Mouse (Mus musculus) embryonic stem cell, embryonic (primary cell): ENCODE results near the gene Dazl.
"Not testable (repeated sequence)": the region's sequence is repeated elsewhere in the genome, so short reads cannot be mapped to it uniquely, and the experiment has no call there.

Experiments
- CTCF ChIA-PET, 4 experiments: fragments of 300-600 bp in 2 of 4; fragments of 350-600 bp in 2 of 4; sonication (Branson Sonifier 250); formaldehyde crosslinking; loops; one replicate each; lab custom pipeline; 2022; ENCODE audit warnings: inconsistent platforms in 2 of 4; lab: Charles Lee
- POLR2A ChIA-PET, 4 experiments: fragments of 300-600 bp in 2 of 4; fragments of 350-600 bp in 2 of 4; sonication (Branson Sonifier 250); formaldehyde crosslinking; loops; one replicate each; lab custom pipeline; 2022; ENCODE audit warnings: antibody characterized with exemption in 4 of 4, inconsistent platforms in 1 of 4; lab: Charles Lee

Dazl gene

DNA sequence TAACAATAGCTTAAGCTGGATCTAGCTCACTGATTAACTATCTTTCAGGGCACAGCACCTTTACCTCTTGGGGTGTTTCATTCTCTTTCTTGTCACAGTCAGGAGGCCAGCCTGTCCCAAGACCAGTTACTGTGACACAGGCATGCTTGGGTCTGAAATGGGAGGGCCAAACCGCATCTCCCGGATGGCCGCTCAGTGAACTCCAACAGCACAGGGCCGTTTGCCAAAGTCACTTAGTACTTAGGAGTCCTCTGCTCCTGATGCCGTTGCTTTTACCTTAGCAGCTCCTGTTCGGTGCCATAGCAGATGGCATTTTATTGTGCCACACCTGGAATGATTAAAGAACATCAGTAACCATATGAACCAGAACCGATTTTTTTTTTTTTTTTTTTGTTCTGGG, 5.4 kb upstream of the Dazl start:
- ChIA-PET POLR2A (interaction anchor here in 1 of 4 experiments (0.7 kb wide), 1 partner anchor 32 kb away, joined by 7 read pairs; no protein-coding TSS in a partner anchor), CTCF (no interaction called here)

DNA sequence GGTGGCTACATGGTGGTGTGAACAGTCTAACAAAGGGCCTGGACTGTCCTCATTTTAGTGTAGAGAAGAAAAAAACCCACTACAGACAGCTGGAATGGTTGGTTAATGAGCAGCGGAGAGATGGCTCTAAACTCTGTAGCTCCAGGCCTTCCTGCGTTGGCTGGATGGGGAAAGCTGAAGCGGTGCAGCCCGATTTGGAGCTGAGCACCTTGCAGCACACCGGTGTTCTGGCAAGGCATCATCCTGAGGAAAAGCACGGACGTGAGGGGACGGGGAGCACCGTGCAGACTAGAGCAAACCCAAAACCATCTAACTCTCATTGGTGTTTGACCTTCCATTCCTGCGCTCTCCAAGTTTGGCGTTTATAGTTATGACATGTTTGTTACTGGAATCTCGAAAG, 1.3 kb upstream of the Dazl start:
- POLR2A ChIA-PET: interaction anchor here in 1 of 4 experiments (0.6 kb wide), 1 partner anchor 383 kb away, joined by 3 read pairs; no protein-coding TSS in a partner anchor
- CTCF ChIA-PET: interaction anchor here in 1 of 4 experiments (0.7 kb wide), 2 partner anchors 356 to 1692 kb away, joined by 3 to 5 read pairs; no protein-coding TSS in a partner anchor

GRCm38 (mm10) chr17:50292661-50293171, 720 bp downstream of the Dazl start:
- POLR2A ChIA-PET: no interaction called here

DNA sequence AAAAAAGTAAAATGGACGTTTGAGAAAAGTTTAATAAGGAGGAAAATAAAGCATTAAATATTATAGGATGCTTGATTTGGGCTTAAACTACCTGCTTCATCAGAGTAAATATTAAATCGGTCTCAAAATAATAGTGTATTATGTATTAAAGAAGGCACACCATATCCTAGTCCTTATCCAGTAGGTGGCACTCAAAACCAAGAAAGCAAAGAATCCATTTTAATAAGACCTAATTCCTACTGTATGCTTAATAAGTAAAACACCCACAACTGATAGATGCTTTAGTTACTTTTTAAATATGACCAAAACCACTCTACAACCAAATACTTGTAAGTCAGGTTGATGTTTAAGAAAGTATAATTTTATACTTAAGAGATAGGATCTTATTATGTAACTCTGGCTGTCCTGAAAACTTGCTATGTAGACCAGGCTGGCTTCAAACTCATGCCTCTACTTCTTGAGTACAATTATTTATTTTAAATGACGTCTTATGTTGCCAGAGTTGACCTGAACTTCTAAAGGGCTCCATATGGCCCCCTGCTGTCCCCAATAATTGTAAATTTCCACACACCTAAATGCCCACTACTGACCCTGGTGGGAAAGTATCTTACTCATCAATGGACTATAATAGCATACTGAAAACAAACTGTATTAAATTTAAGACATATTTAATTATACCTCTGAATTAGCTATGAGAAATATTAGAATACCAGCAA, 1.8 kb downstream of the Dazl start:
- POLR2A ChIA-PET: no interaction called here
- CTCF ChIA-PET: interaction anchor here in 2 of 4 experiments (0.6 to 1.4 kb wide), 2 partner anchors 339 to 445 kb away, joined by 3 to 5 read pairs; no protein-coding TSS in a partner anchor

More at GRCm38 (mm10) chr17:50292661-50293171, 720 bp downstream of the Dazl start:
- CTCF ChIA-PET: interaction anchor here (0.5 to 1.7 kb wide), 16 partner anchors 8 to 1679 kb away, joined by 3 to 8 read pairs (median 3); no protein-coding TSS in a partner anchor

- CTCF ChIA-PET: interaction anchor here in 1 of 4 experiments (1.3 kb wide), 1 partner anchor 8 kb away, joined by 4 read pairs; no protein-coding TSS in a partner anchor
- POLR2A ChIA-PET: no interaction called here
These were observed 8.6 kb downstream of the Dazl start for GRCm38 (mm10) chr17:50284845-50285244.

DNA sequence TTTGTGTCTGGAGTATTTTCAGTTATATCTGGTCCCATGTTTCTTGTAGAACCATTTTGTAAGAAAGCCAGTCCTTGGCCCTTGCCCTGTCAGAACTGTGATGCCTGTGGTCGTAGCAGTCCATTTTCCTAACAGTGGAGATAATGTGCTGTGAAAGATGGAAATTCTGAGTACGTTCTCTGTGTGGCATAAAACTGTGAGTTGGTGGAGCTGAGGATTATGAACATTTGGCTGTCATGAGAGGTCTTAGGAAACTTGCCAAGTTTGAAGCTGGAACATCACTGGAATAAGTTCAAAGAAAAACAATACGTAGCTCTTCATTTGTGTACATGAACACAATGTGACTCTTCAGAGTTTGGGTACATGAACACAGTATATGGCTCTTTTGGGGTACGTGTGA, 31.8 kb downstream of the Dazl start:
- CTCF ChIA-PET, POLR2A ChIA-PET: not testable (repeated sequence)

GRCm38 (mm10) chr17:50260856-50261255, 32.6 kb downstream of the Dazl start:
- CTCF ChIA-PET: no interaction called here
- POLR2A ChIA-PET: no interaction called here

DNA sequence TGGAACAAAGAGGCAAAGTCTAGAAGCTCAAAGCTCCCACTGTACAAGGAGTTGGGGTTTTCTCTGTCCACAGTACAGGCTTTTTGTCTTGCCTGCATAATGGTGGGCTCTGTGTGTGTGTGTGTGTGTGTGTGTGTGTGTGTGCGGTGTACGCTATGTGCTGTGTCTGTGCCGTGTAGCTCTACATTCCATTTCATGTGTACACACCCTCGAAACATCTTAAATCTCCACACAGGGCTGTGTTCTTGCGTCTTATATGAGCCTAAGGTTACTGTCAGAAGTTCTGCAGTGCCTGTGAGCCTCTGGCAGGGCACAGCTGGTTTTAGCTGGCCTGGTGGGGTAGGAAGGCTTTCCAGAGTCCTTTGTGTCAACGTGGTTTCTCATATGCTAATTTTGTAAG, 46.8 kb downstream of the Dazl start:
- POLR2A ChIA-PET: no interaction called here
- CTCF ChIA-PET: interaction anchor here in 2 of 4 experiments (0.6 to 1.0 kb wide), 3 partner anchors 9 to 523 kb away, joined by 3 to 4 read pairs (median 3); no protein-coding TSS in a partner anchor

DNA sequence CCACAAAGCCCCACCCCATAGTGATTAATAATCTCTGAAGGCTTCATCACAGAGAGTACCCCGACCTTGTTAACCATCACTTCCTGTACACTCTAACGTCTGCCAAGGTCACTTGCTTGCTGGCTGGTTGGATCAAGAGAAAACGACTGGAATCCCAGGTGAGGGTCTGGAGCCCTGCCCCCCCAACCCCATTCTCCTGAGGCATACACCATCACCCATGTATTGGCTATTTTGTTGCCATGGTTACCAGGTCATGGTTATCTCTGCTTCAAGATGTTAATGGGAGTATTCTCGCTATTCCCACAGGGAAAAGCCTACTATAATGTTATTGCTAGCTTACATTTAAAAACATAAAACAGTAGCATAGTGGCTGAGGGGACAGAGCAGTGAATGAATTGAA, 48.8 kb downstream of the Dazl start:
- ChIA-PET CTCF (interaction anchor here in 1 of 4 experiments (0.6 kb wide), 2 partner anchors 127 to 467 kb away, joined by 3 read pairs; no protein-coding TSS in a partner anchor), POLR2A (no interaction called here)

GRCm38 (mm10) chr17:50243326-50243725, 50.1 kb downstream of the Dazl start:
- POLR2A ChIA-PET: no interaction called here
- CTCF ChIA-PET: no interaction called here

GRCm38 (mm10) chr17:50237818-50238610, 55.4 kb downstream of the Dazl start:
- CTCF ChIA-PET: interaction anchor here in 3 of 4 experiments (0.7 to 2.8 kb wide), 21 partner anchors 8 to 306 kb away, joined by 3 to 11 read pairs (median 4); no protein-coding TSS in a partner anchor
- POLR2A ChIA-PET: interaction anchor here in 1 of 4 experiments (0.6 kb wide), 1 partner anchor 725 kb away, joined by 4 read pairs; no protein-coding TSS in a partner anchor

DNA sequence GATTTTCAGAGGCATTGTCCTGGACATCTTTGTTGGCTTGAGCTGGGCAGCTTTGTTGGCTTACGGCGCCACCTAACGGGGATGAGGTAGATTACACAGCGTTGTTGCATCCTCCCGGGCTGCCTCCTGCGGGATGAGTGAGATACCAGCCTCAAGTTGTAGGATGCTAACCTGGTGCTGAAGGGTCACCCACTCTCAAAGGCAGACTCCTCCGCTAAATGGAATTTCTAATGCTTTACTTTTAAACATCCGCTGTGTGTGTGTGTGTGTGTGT, 56.1 kb downstream of the Dazl start:
- POLR2A ChIA-PET: interaction anchor here in 1 of 4 experiments (0.6 kb wide), 1 partner anchor 724 kb away, joined by 4 read pairs; no protein-coding TSS in a partner anchor

GRCm38 (mm10) chr17:50236702-50237435, 56.6 kb downstream of the Dazl start:
- POLR2A ChIA-PET: interaction anchor here in 1 of 4 experiments (0.6 kb wide), 1 partner anchor 724 kb away, joined by 4 read pairs; no protein-coding TSS in a partner anchor
- CTCF ChIA-PET: interaction anchor here (0.5 to 2.8 kb wide), 28 partner anchors 10 to 335 kb away, joined by 3 to 11 read pairs (median 4); no protein-coding TSS in a partner anchor

More for the DNA sequence above, 56.1 kb downstream of the Dazl start:
- CTCF ChIA-PET: interaction anchor here (0.6 to 2.8 kb wide), 24 partner anchors 9 to 335 kb away, joined by 3 to 11 read pairs (median 4); no protein-coding TSS in a partner anchor

DNA sequence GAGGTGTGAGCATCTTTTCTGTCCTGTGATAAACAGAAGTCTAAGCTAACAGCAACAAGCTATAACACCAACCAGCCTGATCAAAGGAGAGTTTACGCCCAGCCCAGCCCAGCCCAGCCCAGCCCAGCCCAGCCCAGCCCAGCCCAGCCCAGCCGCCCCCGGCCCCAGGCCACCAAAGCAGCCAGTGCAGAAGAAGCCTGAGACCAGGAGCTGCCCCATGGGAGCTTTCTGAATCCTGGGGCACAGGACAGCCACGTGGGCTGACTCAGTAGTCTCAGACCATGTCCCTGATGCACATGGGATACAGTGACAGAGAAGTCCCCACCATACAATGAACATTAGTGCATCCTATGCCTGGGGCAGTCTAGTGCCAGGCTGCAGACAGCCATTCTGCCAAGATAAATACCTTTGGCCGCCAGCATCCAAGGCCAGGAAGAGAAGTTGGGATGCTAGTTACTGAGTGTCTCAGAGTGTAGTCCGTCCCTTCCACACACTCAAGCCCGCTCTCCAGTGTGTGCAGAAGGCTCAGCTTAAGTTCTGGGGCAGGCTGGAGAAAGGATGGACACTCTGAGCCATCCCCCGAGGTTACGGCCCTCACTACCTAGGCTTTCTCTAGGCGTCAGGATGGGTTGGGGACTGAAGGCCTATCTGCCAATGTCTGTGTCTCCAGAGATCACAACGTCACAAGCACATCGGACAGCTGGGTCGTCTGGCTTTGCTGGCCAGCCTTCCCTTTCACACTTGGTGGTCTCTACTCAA, 57.3 kb downstream of the Dazl start:
- ChIA-PET CTCF (interaction anchor here (0.5 to 2.8 kb wide), 16 partner anchors 24 to 1886 kb away, joined by 3 to 11 read pairs (median 5); no protein-coding TSS in a partner anchor), POLR2A (interaction anchor here in 1 of 4 experiments (0.5 kb wide), 1 partner anchor 191 kb away, joined by 3 read pairs; no protein-coding TSS in a partner anchor)

- ChIA-PET POLR2A (no interaction called here), CTCF (no interaction called here)
These were observed 59.5 kb downstream of the Dazl start for GRCm38 (mm10) chr17:50233956-50234355.

GRCm38 (mm10) chr17:50232821-50233220, 60.6 kb downstream of the Dazl start:
- POLR2A ChIA-PET: no interaction called here
- CTCF ChIA-PET: no interaction called here

DNA sequence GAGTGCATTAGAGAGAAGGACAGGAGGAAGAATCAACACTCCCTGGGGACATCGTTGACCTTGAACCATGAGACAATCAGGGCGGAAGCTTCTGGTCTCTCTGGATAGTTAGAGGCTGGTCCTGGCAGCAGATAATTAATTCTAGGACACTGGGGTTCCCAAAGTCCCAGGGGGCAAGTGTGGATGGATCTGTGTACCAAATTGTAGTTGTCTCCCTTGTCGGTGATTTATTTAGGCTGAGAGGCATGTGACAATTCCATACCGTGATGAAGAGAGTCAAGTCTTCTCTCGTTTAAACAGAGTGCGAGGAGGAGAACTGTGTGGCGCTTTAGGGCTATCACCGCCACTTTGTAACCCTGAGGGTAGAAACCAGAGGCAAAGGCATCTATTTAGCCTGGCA, 62.2 kb downstream of the Dazl start:
- ChIA-PET POLR2A (no interaction called here), CTCF (interaction anchor here in 1 of 4 experiments (0.7 kb wide), 1 partner anchor 561 kb away, joined by 4 read pairs; no protein-coding TSS in a partner anchor)
